Mouse (Mus musculus): ENCODE measurements around the gene Hist1h4d. TPM values are rescaled to one million over a fixed set of nuclear protein-coding genes. Genes with fewer than 3 reads are reported as not detected.

Hist1h4d gene
- polyA plus RNA-seq, 1 experiment = 2.8 TPM

DNA sequence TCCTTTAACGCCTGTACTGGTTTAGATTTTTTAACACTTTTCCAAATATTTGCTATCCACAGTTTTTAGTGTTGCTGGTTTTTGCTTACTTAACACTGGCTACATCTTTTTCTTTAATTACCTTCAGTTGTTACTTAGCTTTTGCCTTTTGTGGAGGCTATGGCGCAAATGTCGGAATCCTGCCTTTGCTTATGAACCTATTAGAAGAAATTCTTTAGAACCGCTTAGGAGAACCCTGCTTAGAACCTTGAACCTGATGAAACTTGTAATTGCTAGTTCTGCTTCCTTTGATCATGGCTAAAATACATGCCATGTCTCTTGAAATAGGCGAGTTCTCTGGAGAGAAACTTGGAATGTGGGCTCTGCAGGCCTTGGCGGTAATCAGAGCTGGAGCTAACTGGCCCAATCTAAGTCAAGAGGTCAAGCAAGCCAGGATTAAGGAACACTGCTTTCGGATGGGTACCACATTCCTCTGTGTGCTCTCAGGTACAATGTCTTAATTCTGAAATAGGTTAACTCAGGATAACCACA is 5.0 kb upstream of the Hist1h4d start:
- no peaks in the 10 kb centered on the region for H3K27me3 ChIP-seq (ENCODE audit: control insufficient read depth, insufficient read depth, insufficient read length)
- H3K4me3 ChIP-seq (ENCODE audit: insufficient read depth, poor library complexity, severe bottlenecking) = peak overlapping the region; percentile 35
- no peak for TF ChIP-seq FOSL1 (IDR thresholded peaks at IDR 0.05; ENCODE audit: insufficient read depth, low read length, poor library complexity, severe bottlenecking)
- no peak for TF ChIP-seq MYOG (IDR thresholded peaks at IDR 0.05; ENCODE audit: control insufficient read depth, extremely low read depth, insufficient read length)
- no peak for TF ChIP-seq MAX (IDR thresholded peaks at IDR 0.05)
- TF ChIP-seq CTCF (IDR thresholded peaks at IDR 0.05; ENCODE audit: control insufficient read depth, insufficient read depth, insufficient read length) = no peak
- no peak for TF ChIP-seq MYOD1 (IDR thresholded peaks at IDR 0.05; ENCODE audit: control insufficient read depth, insufficient read length, low read depth)
- no peak for TF ChIP-seq USF1 (IDR thresholded peaks at IDR 0.05; ENCODE audit: low read depth)
- no peak for TF ChIP-seq CEBPB (IDR thresholded peaks at IDR 0.05; ENCODE audit: low read depth)
- no peaks in the 10 kb centered on the region for H3K79me3 ChIP-seq (ENCODE audit: low read depth)
- no peaks in the 10 kb centered on the region for H3K79me2 ChIP-seq (ENCODE audit: control insufficient read depth, insufficient read depth)
- H3ac ChIP-seq (ENCODE audit: control insufficient read depth, insufficient read length, low read depth) = peak overlapping the region; percentile 55
- H3K36me3 ChIP-seq (ENCODE audit: control insufficient read depth, insufficient read depth) = no peaks in the 10 kb centered on the region

DNA sequence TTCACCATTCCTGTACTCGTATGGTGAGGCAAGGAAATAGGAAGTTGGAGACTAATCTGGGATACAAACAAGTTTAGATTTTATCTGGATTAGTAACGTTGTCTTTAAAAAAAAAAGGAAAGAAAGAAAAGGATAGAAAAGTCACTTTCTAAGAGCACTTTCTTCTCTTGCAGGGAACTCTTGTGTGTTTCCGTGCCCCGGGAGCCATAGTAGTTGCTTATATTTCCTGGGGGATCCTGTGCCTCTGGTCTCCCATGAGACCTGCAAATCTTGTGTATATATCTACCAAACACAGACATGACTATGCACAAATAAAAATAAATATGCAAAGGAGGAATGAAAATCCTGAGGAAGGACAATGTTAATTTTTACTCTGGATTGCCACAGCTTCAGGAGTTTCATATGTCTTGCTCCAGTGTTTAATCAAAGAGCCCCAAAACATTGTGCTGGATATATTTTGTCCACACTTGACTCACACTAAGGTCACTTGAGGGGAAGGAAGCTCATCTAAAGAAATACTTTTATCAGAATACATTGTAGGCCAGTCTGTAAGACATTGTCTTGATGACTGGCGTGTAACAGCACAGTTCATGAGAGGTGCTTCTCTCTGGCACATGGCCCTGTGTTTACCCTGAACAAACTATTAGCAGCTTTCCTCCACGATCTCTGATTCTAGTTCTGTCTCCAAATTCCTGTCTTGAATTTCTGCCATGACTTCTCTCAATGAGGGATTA is 4.3 kb upstream of the Hist1h4d start:
- peak overlapping the region; percentile 55 for H3ac ChIP-seq (ENCODE audit: control insufficient read depth, insufficient read length, low read depth)
- no peaks in the 10 kb centered on the region for H3K36me3 ChIP-seq (ENCODE audit: control insufficient read depth, insufficient read depth)
- TF ChIP-seq MYOD1 (IDR thresholded peaks at IDR 0.05; ENCODE audit: control insufficient read depth, insufficient read length, low read depth) = no peak
- no peak for TF ChIP-seq FOSL1 (IDR thresholded peaks at IDR 0.05; ENCODE audit: insufficient read depth, low read length, poor library complexity, severe bottlenecking)
- no peak for TF ChIP-seq MAX (IDR thresholded peaks at IDR 0.05)
- no peak for TF ChIP-seq MYOG (IDR thresholded peaks at IDR 0.05; ENCODE audit: control insufficient read depth, extremely low read depth, insufficient read length)
- no peak for TF ChIP-seq USF1 (IDR thresholded peaks at IDR 0.05; ENCODE audit: low read depth)
- no peak for TF ChIP-seq CEBPB (IDR thresholded peaks at IDR 0.05; ENCODE audit: low read depth)
- TF ChIP-seq CTCF (IDR thresholded peaks at IDR 0.05; ENCODE audit: control insufficient read depth, insufficient read depth, insufficient read length) = no peak
- no peaks in the 10 kb centered on the region for H3K27me3 ChIP-seq (ENCODE audit: control insufficient read depth, insufficient read depth, insufficient read length)
- H3K79me3 ChIP-seq (ENCODE audit: low read depth) = no peaks in the 10 kb centered on the region
- H3K79me2 ChIP-seq (ENCODE audit: control insufficient read depth, insufficient read depth) = no peaks in the 10 kb centered on the region
- H3K4me3 ChIP-seq (ENCODE audit: insufficient read depth, poor library complexity, severe bottlenecking) = peak overlapping the region; percentile 35

DNA sequence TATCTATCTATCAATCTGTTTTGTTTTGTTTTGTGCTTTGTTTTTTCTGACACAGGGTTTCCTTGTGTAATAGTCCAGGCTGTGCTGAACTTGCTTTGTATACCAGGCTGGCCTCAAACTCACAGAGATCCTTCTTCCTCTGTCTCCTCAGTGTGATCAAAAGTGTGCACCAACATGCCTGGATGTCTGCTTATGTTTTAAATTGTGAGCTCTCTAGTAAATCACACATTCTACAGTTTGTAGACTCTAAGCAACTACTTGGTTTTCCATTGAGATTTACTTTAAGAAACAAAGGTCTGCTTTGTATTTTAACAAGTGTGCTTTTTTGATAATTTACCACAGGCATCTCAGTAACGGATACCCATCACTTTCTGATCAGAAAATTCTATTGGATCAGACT is 3.6 kb upstream of the Hist1h4d start:
- no peak overlapping the region for H3K4me3 ChIP-seq (ENCODE audit: insufficient read depth, poor library complexity, severe bottlenecking)
- H3K79me3 ChIP-seq (ENCODE audit: low read depth) = no peaks in the 10 kb centered on the region
- H3K79me2 ChIP-seq (ENCODE audit: control insufficient read depth, insufficient read depth) = no peaks in the 10 kb centered on the region
- TF ChIP-seq MYOG (IDR thresholded peaks at IDR 0.05; ENCODE audit: control insufficient read depth, extremely low read depth, insufficient read length) = no peak
- no peak for TF ChIP-seq CEBPB (IDR thresholded peaks at IDR 0.05; ENCODE audit: low read depth)
- no peaks in the 10 kb centered on the region for H3K27me3 ChIP-seq (ENCODE audit: control insufficient read depth, insufficient read depth, insufficient read length)
- no peak overlapping the region for H3ac ChIP-seq (ENCODE audit: control insufficient read depth, insufficient read length, low read depth)
- no peaks in the 10 kb centered on the region for H3K36me3 ChIP-seq (ENCODE audit: control insufficient read depth, insufficient read depth)

DNA sequence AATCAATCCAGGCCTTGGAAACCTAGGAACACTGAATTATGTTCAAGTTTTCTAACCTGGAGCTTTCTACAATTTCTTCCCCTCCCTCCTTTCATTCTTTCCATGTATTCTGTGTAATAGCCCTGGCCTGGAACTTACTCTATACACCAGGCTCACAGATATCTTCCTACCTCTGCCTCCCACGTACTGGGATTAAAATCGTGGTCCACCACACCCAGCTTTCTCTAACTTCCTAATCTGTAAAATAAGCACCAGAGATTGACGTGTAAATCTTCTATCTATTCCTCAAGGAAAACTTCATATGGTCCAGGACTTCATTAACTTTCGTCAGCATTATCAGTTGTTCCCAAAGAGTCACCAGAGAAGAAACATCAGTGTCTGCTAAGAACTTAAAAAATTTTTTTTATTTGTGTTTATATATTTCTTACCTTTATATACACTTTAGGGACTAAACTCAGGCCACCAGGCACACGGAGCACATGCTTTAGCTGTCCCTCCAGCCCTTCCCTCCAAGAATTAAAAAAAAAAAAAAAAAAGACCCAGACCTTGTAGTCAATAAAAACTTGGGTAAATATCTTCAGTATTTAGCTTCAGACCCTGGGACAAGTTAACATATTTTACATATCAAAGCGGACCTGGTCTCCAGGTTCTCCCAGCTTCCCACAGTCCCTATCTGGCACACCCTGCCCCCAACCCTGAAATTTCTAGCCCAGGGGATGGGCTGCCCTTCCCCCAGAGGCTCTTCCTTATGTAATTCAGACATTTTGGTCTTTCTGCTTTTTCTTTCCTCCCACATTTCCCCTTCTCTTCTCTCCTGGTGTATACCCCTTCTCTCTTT is 1.0 kb downstream of the Hist1h4d start:
- H3K36me3 ChIP-seq (ENCODE audit: control insufficient read depth, insufficient read depth) = no peaks in the 10 kb centered on the region
- no peak overlapping the region for H3ac ChIP-seq (ENCODE audit: control insufficient read depth, insufficient read length, low read depth)
- TF ChIP-seq MYOG (IDR thresholded peaks at IDR 0.05; ENCODE audit: control insufficient read depth, extremely low read depth, insufficient read length) (no peak), MYOD1 (IDR thresholded peaks at IDR 0.05; ENCODE audit: control insufficient read depth, insufficient read length, low read depth) (no peak), FOSL1 (IDR thresholded peaks at IDR 0.05; ENCODE audit: insufficient read depth, low read length, poor library complexity, severe bottlenecking) (no peak), USF1 (IDR thresholded peaks at IDR 0.05; ENCODE audit: low read depth) (no peak), MAX (IDR thresholded peaks at IDR 0.05) (no peak), CEBPB (IDR thresholded peaks at IDR 0.05; ENCODE audit: low read depth) (no peak), CTCF (IDR thresholded peaks at IDR 0.05; ENCODE audit: control insufficient read depth, insufficient read depth, insufficient read length) (no peak)
- peak overlapping the region; percentile 22 for H3K4me3 ChIP-seq (ENCODE audit: insufficient read depth, poor library complexity, severe bottlenecking)
- no peaks in the 10 kb centered on the region for H3K27me3 ChIP-seq (ENCODE audit: control insufficient read depth, insufficient read depth, insufficient read length)
- no peaks in the 10 kb centered on the region for H3K79me3 ChIP-seq (ENCODE audit: low read depth)
- no peaks in the 10 kb centered on the region for H3K79me2 ChIP-seq (ENCODE audit: control insufficient read depth, insufficient read depth)

DNA sequence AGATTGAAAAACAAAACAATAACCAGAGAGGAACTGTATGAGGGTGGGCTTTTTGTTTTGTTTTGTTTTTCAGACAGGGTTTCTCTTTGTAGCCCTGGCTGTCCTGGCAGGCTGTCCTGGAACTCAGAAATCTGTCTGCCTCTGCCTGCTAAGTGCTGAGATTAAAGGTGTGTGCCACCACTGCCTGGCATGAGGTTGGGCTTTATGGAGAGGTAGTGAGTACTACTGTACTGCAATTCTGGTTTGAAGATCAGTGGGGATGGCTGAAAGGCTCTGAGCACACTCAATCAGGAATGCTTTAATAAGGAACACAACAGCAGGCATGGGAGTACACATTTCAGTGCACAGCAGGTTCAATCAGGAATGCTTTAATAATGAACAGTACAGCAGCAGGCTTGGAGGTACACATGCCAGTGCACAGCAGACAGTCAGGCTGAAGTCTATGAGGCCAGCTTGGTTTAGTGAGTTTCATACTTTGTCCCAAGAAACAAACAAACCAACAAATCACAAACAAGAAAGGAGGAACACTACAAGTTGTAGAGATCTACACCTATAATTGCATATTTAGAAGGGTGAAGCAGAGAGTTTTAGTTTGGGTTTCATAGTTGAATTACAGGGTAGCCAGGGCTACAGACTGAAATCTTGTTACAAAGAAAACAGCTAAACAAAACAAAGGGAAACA is 2.1 kb downstream of the Hist1h4d start:
- Histone ChIP-seq H3K27me3 (ENCODE audit: control insufficient read depth, insufficient read depth, insufficient read length) (no peaks in the 10 kb centered on the region), H3K79me3 (ENCODE audit: low read depth) (no peaks in the 10 kb centered on the region), H3K4me3 (ENCODE audit: insufficient read depth, poor library complexity, severe bottlenecking) (no peak overlapping the region), H3K79me2 (ENCODE audit: control insufficient read depth, insufficient read depth) (no peaks in the 10 kb centered on the region), H3ac (ENCODE audit: control insufficient read depth, insufficient read length, low read depth) (peak overlapping the region; percentile 55), H3K36me3 (ENCODE audit: control insufficient read depth, insufficient read depth) (no peaks in the 10 kb centered on the region)
- TF ChIP-seq MYOD1 (IDR thresholded peaks at IDR 0.05; ENCODE audit: control insufficient read depth, insufficient read length, low read depth) (no peak), USF1 (IDR thresholded peaks at IDR 0.05; ENCODE audit: low read depth) (no peak), CEBPB (IDR thresholded peaks at IDR 0.05; ENCODE audit: low read depth) (no peak)

Data from C2C12 (cell line).